8 mouse cellular contexts compared by ENCODE assay signal in the genomic region with DNA sequence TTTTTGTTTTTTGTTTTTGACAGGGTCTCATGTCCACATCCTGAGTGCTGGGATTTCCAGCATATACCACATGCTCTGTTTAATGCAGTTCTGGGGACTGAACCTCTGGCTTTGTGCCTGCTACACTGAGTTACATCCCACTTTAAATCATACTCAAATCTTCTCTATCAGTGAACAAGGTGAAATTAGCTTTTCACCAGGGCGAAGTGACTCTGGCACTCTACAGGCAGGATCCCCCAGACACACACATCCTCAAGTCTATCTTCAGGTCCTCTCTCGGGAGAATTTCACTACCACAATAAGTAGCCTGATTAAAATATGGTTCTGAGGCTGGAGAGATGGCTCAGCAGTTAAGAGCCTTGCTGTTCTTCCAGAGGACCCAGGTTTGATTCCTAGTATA. TPM values are rescaled to one million over a fixed set of nuclear protein-coding genes. Genes with fewer than 3 reads are reported as not detected.
DNase-seq lines count a peak whose midpoint lies in the region; ATAC-seq and TF ChIP-seq lines count a peak whose summit lies in the region.

No protein-coding gene starts in this region.

- no peaks in the 10 kb centered on the region; the same call in 1 of the 2 replicates for H3K9me3 ChIP-seq in heart, embryonic 11.5 days (replicated peaks; ENCODE audit: control insufficient read depth, low read length)
- peaks cover 4% of the 10 kb centered on the region; the same call in 1 of the 2 replicates for H3K9me3 ChIP-seq in ES-Bruce4 (replicated peaks; ENCODE audit: control insufficient read depth, insufficient read depth, low read length, poor library complexity, severe bottlenecking)
- no peaks in the 10 kb centered on the region for H3K9me3 ChIP-seq in forebrain, postnatal 0 days (ENCODE audit: low read length)
- H3K9me3 ChIP-seq in midbrain, embryonic 10.5 days (replicated peaks) = no peaks in the 10 kb centered on the region; the same call in 1 of the 2 replicates

- H3K4me3 ChIP-seq in heart, embryonic 11.5 days (ENCODE audit: low read depth, low read length) = peak overlapping the region; percentile 94
- H3K4me3 ChIP-seq in ES-Bruce4 (ENCODE audit: low read depth, low read length) = no peak overlapping the region
- peak overlapping the region; percentile 74 for H3K4me3 ChIP-seq in forebrain, postnatal 0 days (ENCODE audit: low read depth, low read length)
- H3K4me3 ChIP-seq in midbrain, embryonic 10.5 days = peak overlapping the region; percentile 98

- 76% methylated on average over 2 of the region's 2 CpGs for WGBS in heart, embryonic 11.5 days (ENCODE audit: insufficient replicate concordance)
- 77% methylated on average over 2 of the region's 2 CpGs for WGBS in forebrain, postnatal 0 days
- 81% methylated on average over 2 of the region's 2 CpGs for WGBS in midbrain, embryonic 10.5 days

- DNase-seq in heart, postnatal 14 days = no peak
- no peak for DNase-seq in forebrain, postnatal 0 days
- DNase-seq in midbrain, embryonic 10.5 days (ENCODE audit: low spot score) = no peak
- DNase-seq in thymus, postnatal 36 days = no peak
- DNase-seq in yolk sac, embryonic 10.5 days (ENCODE audit: low spot score) = no peak
- no peak for DNase-seq in cerebellum, postnatal 36 days

- TF ChIP-seq POLR2A in ES-Bruce4 (IDR thresholded peaks at IDR 0.05; ENCODE audit: insufficient read depth, low read length) = no peak

- no peaks in the 10 kb centered on the region for H3K27me3 ChIP-seq in heart, embryonic 11.5 days (ENCODE audit: control insufficient read depth, insufficient read depth, low read length)
- no peaks in the 10 kb centered on the region for H3K27me3 ChIP-seq in ES-Bruce4 (ENCODE audit: control insufficient read depth, insufficient read depth, low read length, poor library complexity, severe bottlenecking)
- no peaks in the 10 kb centered on the region for H3K27me3 ChIP-seq in forebrain, postnatal 0 days (ENCODE audit: insufficient read depth, low read length)
- H3K27me3 ChIP-seq in midbrain, embryonic 10.5 days (ENCODE audit: low read depth, poor library complexity, severe bottlenecking) = no peaks in the 10 kb centered on the region

- H3K27ac ChIP-seq in heart, embryonic 11.5 days (ENCODE audit: low read depth, low read length) = no peak overlapping the region
- H3K27ac ChIP-seq in ES-Bruce4 (ENCODE audit: insufficient read depth, low read length) = no peak overlapping the region
- H3K27ac ChIP-seq in forebrain, postnatal 0 days (ENCODE audit: low read depth, low read length) = no peak overlapping the region
- no peak overlapping the region for H3K27ac ChIP-seq in midbrain, embryonic 10.5 days (replicated peaks)

- TF ChIP-seq CTCF in ES-Bruce4 (IDR thresholded peaks at IDR 0.05; ENCODE audit: low read depth, low read length) = no peak
- no peak for TF ChIP-seq CTCF in forebrain, postnatal 0 days (IDR thresholded peaks at IDR 0.05; ENCODE audit: low read depth)

- intact Hi-C loops in heart, postnatal 14 days (cut with DNase I) = no loop called here

- TF ChIP-seq EP300 in ES-Bruce4 (IDR thresholded peaks at IDR 0.05; ENCODE audit: insufficient read depth, low read depth, low read length) = no peak

- H3K9ac ChIP-seq in heart, embryonic 11.5 days (ENCODE audit: low read depth, low read length) = peak overlapping the region; percentile 93
- H3K9ac ChIP-seq in ES-Bruce4 (ENCODE audit: low read depth, poor library complexity, severe bottlenecking) = peak overlapping the region; percentile 86
- peak overlapping the region; percentile 84; the same call in 1 of the 2 replicates for H3K9ac ChIP-seq in forebrain, postnatal 0 days

- H3K4me1 ChIP-seq in heart, embryonic 11.5 days (ENCODE audit: control insufficient read depth, insufficient read depth, low read length) = peaks cover 26% of the 10 kb centered on the region
- H3K4me1 ChIP-seq in ES-Bruce4 (ENCODE audit: control insufficient read depth, insufficient read depth, low read length) = peaks cover 7% of the 10 kb centered on the region
- H3K4me1 ChIP-seq in forebrain, postnatal 0 days (ENCODE audit: insufficient read depth) = no peaks in the 10 kb centered on the region
- H3K4me1 ChIP-seq in midbrain, embryonic 10.5 days = peaks cover 43% of the 10 kb centered on the region

- peaks cover 16% of the 10 kb centered on the region for H3K36me3 ChIP-seq in heart, embryonic 11.5 days (ENCODE audit: control insufficient read depth, insufficient read depth, low read length)
- H3K36me3 ChIP-seq in ES-Bruce4 (ENCODE audit: control insufficient read depth, insufficient read depth, low read length, poor library complexity, severe bottlenecking) = peaks cover 16% of the 10 kb centered on the region
- peaks cover 24% of the 10 kb centered on the region for H3K36me3 ChIP-seq in forebrain, postnatal 0 days (ENCODE audit: insufficient read depth)
- peaks cover 59% of the 10 kb centered on the region for H3K36me3 ChIP-seq in midbrain, embryonic 10.5 days

- no peak for ATAC-seq in heart, embryonic 11.5 days (replicated peaks; ENCODE audit: insufficient number of reproducible peaks, low FRiP score, low TSS enrichment)
- no peak for ATAC-seq in forebrain, postnatal 0 days

- H3K4me2 ChIP-seq in heart, embryonic 11.5 days = peak overlapping the region; percentile 83
- peak overlapping the region; percentile 86 for H3K4me2 ChIP-seq in forebrain, postnatal 0 days (ENCODE audit: low read depth)

RNA-seq across cellular contexts. Expression of gene Cox14, which starts 1.1 kb away (rescaled TPM):
- 176 and 187 TPM in 2 replicates for polyA plus RNA-seq in heart, embryonic 11.5 days (2014; fragmentation: Nextera tagmentation; extraction: Ambion mirVana)
- 100 to 1,000 TPM; 207 to 250 TPM for total RNA-seq in heart, postnatal 14 days (2021)
- 36.3 and 37.8 TPM in 2 replicates for polyA plus RNA-seq in ES-Bruce4 (2011; ENCODE audit: insufficient read depth, insufficient read length, low read depth, missing spikeins)
- total RNA-seq in forebrain, postnatal 0 days (2014; rRNA removed) = 69.0 and 86.2 TPM in 2 replicates
- polyA plus RNA-seq in forebrain, postnatal 0 days (2015; fragmentation: Nextera tagmentation; extraction: Ambion mirVana) = 177 and 209 TPM in 2 replicates
- 157 and 159 TPM in 2 replicates for polyA plus RNA-seq in midbrain, embryonic 10.5 days (2016; fragmentation: Nextera tagmentation; extraction: Ambion mirVana)

RNA-seq across cellular contexts. Expression of gene Gpd1, which starts 9.2 kb away (rescaled TPM):
- 0.62 and 0.63 TPM in 2 replicates for polyA plus RNA-seq in heart, embryonic 11.5 days (2014; fragmentation: Nextera tagmentation; extraction: Ambion mirVana)
- 10 to 100 TPM; 61.7 to 91.3 TPM for total RNA-seq in heart, postnatal 14 days (2021)
- polyA plus RNA-seq in ES-Bruce4 (2011; ENCODE audit: insufficient read depth, insufficient read length, low read depth, missing spikeins) = 0.28 and 1.9 TPM in 2 replicates
- total RNA-seq in forebrain, postnatal 0 days (2014; rRNA removed) = 6.0 and 6.1 TPM in 2 replicates
- polyA plus RNA-seq in forebrain, postnatal 0 days (2015; fragmentation: Nextera tagmentation; extraction: Ambion mirVana) = 3.9 and 4.3 TPM in 2 replicates
- polyA plus RNA-seq in midbrain, embryonic 10.5 days (2016; fragmentation: Nextera tagmentation; extraction: Ambion mirVana) = 0.40 and 0.62 TPM in 2 replicates

RNA-seq across cellular contexts. Expression of gene Gm17349, which starts 21.3 kb away (rescaled TPM):
- not detected in 2 replicates for polyA plus RNA-seq in heart, embryonic 11.5 days (2014; fragmentation: Nextera tagmentation; extraction: Ambion mirVana)
- total RNA-seq in heart, postnatal 14 days (2021) = 1 to 10 TPM; 5.0 to 5.1 TPM
- polyA plus RNA-seq in ES-Bruce4 (2011; ENCODE audit: insufficient read depth, insufficient read length, low read depth, missing spikeins) = not detected in 2 replicates
- not detected in 2 replicates for total RNA-seq in forebrain, postnatal 0 days (2014; rRNA removed)
- polyA plus RNA-seq in forebrain, postnatal 0 days (2015; fragmentation: Nextera tagmentation; extraction: Ambion mirVana) = not detected in 2 replicates
- not detected in 2 replicates for polyA plus RNA-seq in midbrain, embryonic 10.5 days (2016; fragmentation: Nextera tagmentation; extraction: Ambion mirVana)

RNA-seq across cellular contexts. Expression of gene Smarcd1, which starts 24.6 kb away (rescaled TPM):
- polyA plus RNA-seq in heart, embryonic 11.5 days (2014; fragmentation: Nextera tagmentation; extraction: Ambion mirVana) = 24.8 and 26.6 TPM in 2 replicates
- total RNA-seq in heart, postnatal 14 days (2021) = 10 to 100 TPM; 25.9 to 28.4 TPM
- 92.3 and 100 TPM in 2 replicates for polyA plus RNA-seq in ES-Bruce4 (2011; ENCODE audit: insufficient read depth, insufficient read length, low read depth, missing spikeins)
- 89.7 and 90.1 TPM in 2 replicates for total RNA-seq in forebrain, postnatal 0 days (2014; rRNA removed)
- 93.6 and 107 TPM in 2 replicates for polyA plus RNA-seq in forebrain, postnatal 0 days (2015; fragmentation: Nextera tagmentation; extraction: Ambion mirVana)
- polyA plus RNA-seq in midbrain, embryonic 10.5 days (2016; fragmentation: Nextera tagmentation; extraction: Ambion mirVana) = 98.1 and 112 TPM in 2 replicates

RNA-seq across cellular contexts. Expression of gene Cers5, which starts 46.1 kb away (rescaled TPM):
- 52.7 and 56.1 TPM in 2 replicates for polyA plus RNA-seq in heart, embryonic 11.5 days (2014; fragmentation: Nextera tagmentation; extraction: Ambion mirVana)
- 10 to 100 TPM; 24.8 to 27.3 TPM for total RNA-seq in heart, postnatal 14 days (2021)
- polyA plus RNA-seq in ES-Bruce4 (2011; ENCODE audit: insufficient read depth, insufficient read length, low read depth, missing spikeins) = 49.5 and 52.1 TPM in 2 replicates
- total RNA-seq in forebrain, postnatal 0 days (2014; rRNA removed) = 95.7 and 99.2 TPM in 2 replicates
- 69.5 and 76.8 TPM in 2 replicates for polyA plus RNA-seq in forebrain, postnatal 0 days (2015; fragmentation: Nextera tagmentation; extraction: Ambion mirVana)
- polyA plus RNA-seq in midbrain, embryonic 10.5 days (2016; fragmentation: Nextera tagmentation; extraction: Ambion mirVana) = 58.4 and 63.5 TPM in 2 replicates
